Mouse (Mus musculus): ENCODE measurements around the gene Gria2. TPM values are rescaled to one million over a fixed set of nuclear protein-coding genes. Genes with fewer than 3 reads are reported as not detected.

Gria2 gene
- polyA plus RNA-seq, 1 experiment from 2014 or later = 1.0 TPM

DNA sequence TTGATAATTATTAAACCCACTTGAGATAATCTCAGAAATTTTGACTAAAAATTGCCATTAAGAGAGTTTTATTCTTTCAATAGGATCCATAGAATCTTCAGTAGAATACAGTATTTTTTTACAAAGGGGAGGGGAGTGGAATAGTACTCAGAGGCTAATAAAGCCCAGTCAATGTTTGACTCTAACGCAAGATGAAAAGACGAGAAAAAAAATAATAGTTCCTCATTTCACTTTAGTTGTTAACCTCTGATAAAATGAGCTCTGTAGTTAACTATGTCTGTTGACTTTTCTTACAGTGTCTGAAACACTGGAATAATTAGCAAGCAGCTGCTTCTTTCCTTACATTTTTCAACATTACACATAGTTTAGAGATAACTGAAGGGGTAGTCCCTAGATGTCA is 7.4 kb downstream of the Gria2 start:
- Histone ChIP-seq H3K36me3 (ENCODE audit: control insufficient read depth, insufficient read depth, low read length) (no peaks in the 10 kb centered on the region), H3K27ac (ENCODE audit: low read depth, low read length) (no peak overlapping the region), H3K4me2 (replicated peaks; ENCODE audit: low read depth, low read length) (no peak overlapping the region), H3K4me1 (ENCODE audit: control insufficient read depth, insufficient read depth, low read length) (0 out of 2 replicates have a peak, but pooled peaks cover 2% of the 10 kb centered on the region), H3K9me3 (ENCODE audit: control insufficient read depth, low read length) (no peaks in the 10 kb centered on the region), H3K4me3 (ENCODE audit: low read length) (no peak overlapping the region), H3K27me3 (ENCODE audit: control insufficient read depth, insufficient read depth, low read length) (peaks cover 1% of the 10 kb centered on the region), H3K9ac (ENCODE audit: low read depth, low read length) (no peak overlapping the region)
- 80% methylated on average over 2 of the region's 2 CpGs for WGBS
- no peak for ATAC-seq (ENCODE audit: low FRiP score, low TSS enrichment)

DNA sequence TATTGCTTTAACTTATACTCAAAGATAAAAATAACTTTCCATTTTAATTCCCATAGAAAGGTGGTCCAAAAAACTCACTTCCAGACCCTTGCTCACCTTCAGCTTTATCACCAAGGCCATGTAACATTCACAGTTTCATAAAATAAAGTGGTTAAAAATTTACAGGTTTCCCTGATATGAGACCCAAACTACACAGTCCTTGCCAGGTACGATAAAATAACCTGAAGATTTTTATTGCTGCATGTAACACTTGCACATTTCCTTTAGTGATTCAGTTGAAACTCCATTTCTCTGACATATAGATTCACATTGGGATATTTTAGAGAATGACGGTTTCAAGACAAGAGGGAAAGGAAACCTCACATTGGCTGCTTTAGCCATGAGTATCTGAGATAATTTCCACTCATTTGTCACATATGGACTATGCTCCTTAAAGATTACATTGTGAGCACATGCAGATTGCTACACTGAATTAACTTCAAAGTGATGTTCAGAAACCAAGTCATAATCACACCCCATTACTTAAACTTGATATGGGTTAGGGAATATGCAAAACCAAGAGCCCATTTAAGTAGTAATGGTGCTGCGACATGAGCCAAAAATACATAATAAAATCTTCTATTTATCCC is 15.4 kb downstream of the Gria2 start:
- 76% methylated on average over 3 of the region's 3 CpGs for WGBS
- no peak for ATAC-seq (ENCODE audit: low FRiP score, low TSS enrichment)
- H3K4me1 ChIP-seq (ENCODE audit: control insufficient read depth, insufficient read depth, low read length) = no peaks in the 10 kb centered on the region

GRCm38 (mm10) chr3:80781144-80781530 is 21.5 kb downstream of the Gria2 start:
- Histone ChIP-seq H3K4me2 (replicated peaks; ENCODE audit: low read depth, low read length) (no peak overlapping the region), H3K9ac (ENCODE audit: low read depth, low read length) (no peak overlapping the region), H3K4me1 (ENCODE audit: control insufficient read depth, insufficient read depth, low read length) (no peaks in the 10 kb centered on the region), H3K36me3 (ENCODE audit: control insufficient read depth, insufficient read depth, low read length) (no peaks in the 10 kb centered on the region), H3K4me3 (ENCODE audit: low read length) (no peak overlapping the region), H3K9me3 (ENCODE audit: control insufficient read depth, low read length) (no peaks in the 10 kb centered on the region), H3K27me3 (ENCODE audit: control insufficient read depth, insufficient read depth, low read length) (no peaks in the 10 kb centered on the region), H3K27ac (ENCODE audit: low read depth, low read length) (no peak overlapping the region)
- ATAC-seq (ENCODE audit: low FRiP score, low TSS enrichment) = no peak

More for the DNA sequence above, 15.4 kb downstream of the Gria2 start:
- Histone ChIP-seq H3K27ac (ENCODE audit: low read depth, low read length) (no peak overlapping the region), H3K9me3 (ENCODE audit: control insufficient read depth, low read length) (no peaks in the 10 kb centered on the region), H3K36me3 (ENCODE audit: control insufficient read depth, insufficient read depth, low read length) (no peaks in the 10 kb centered on the region), H3K4me2 (replicated peaks; ENCODE audit: low read depth, low read length) (no peak overlapping the region), H3K9ac (ENCODE audit: low read depth, low read length) (no peak overlapping the region), H3K27me3 (ENCODE audit: control insufficient read depth, insufficient read depth, low read length) (no peaks in the 10 kb centered on the region), H3K4me3 (ENCODE audit: low read length) (no peak overlapping the region)

- Histone ChIP-seq H3K9ac (ENCODE audit: low read depth, low read length) (no peak overlapping the region), H3K4me3 (ENCODE audit: low read length) (no peak overlapping the region), H3K4me2 (replicated peaks; ENCODE audit: low read depth, low read length) (no peak overlapping the region), H3K4me1 (ENCODE audit: control insufficient read depth, insufficient read depth, low read length) (no peaks in the 10 kb centered on the region), H3K36me3 (ENCODE audit: control insufficient read depth, insufficient read depth, low read length) (no peaks in the 10 kb centered on the region), H3K27ac (ENCODE audit: low read depth, low read length) (no peak overlapping the region), H3K27me3 (ENCODE audit: control insufficient read depth, insufficient read depth, low read length) (no peaks in the 10 kb centered on the region), H3K9me3 (ENCODE audit: control insufficient read depth, low read length) (no peaks in the 10 kb centered on the region)
- no peak for ATAC-seq (ENCODE audit: low FRiP score, low TSS enrichment)
- 77% methylated on average over 4 of the region's 4 CpGs for WGBS
Measured at GRCm38 (mm10) chr3:80780383-80781143, 22.1 kb downstream of the Gria2 start.

DNA sequence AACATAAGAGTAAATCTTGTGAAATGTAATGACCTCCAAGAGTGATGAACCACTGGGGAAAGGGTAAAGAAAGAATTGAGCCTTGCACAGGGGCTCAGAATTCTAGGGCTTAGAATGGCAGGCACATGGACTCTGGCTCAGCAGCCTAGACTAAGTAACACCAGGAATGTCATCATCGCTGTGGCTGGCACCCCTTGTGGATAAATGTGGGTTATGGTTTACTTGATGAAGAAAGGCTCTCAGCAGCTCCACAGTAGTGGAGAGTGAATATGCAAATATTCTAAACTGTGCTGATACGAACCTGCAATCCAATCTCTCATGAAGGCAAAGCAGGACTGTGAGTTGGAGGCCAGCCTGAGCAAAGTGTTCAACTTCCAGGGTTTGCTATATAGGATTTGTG is 26.0 kb downstream of the Gria2 start:
- H3K9ac ChIP-seq (ENCODE audit: low read depth, low read length) = no peak overlapping the region
- no peak for ATAC-seq (ENCODE audit: low FRiP score, low TSS enrichment)
- no peaks in the 10 kb centered on the region for H3K27me3 ChIP-seq (ENCODE audit: control insufficient read depth, insufficient read depth, low read length)
- H3K9me3 ChIP-seq (ENCODE audit: control insufficient read depth, low read length) = no peaks in the 10 kb centered on the region
- no peak overlapping the region for H3K4me3 ChIP-seq (ENCODE audit: low read length)
- no peak overlapping the region for H3K4me2 ChIP-seq (replicated peaks; ENCODE audit: low read depth, low read length)
- WGBS = 75% methylated on average over 2 of the region's 2 CpGs
- no peaks in the 10 kb centered on the region for H3K36me3 ChIP-seq (ENCODE audit: control insufficient read depth, insufficient read depth, low read length)
- no peaks in the 10 kb centered on the region for H3K4me1 ChIP-seq (ENCODE audit: control insufficient read depth, insufficient read depth, low read length)
- H3K27ac ChIP-seq (ENCODE audit: low read depth, low read length) = no peak overlapping the region

DNA sequence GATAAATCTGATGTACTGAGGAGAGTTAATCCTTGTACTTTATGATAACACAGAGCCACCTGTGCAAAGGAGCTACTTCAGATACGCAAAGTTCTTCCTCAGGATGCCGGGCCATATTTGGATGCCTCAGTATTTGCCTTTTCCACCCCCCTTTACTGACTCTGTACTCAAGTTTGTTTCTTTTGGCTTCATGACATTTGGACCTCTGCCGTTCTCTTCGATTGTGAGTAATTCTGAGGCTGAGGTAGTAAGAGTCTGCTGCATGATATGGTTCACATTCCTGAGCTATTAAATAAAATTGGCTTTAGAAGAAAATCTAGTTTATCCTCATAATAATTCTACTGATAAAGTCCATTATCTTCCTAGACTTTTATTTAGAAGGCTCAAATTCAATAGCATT is 26.7 kb downstream of the Gria2 start:
- no peak for ATAC-seq (ENCODE audit: low FRiP score, low TSS enrichment)
- Histone ChIP-seq H3K4me3 (ENCODE audit: low read length) (no peak overlapping the region), H3K36me3 (ENCODE audit: control insufficient read depth, insufficient read depth, low read length) (no peaks in the 10 kb centered on the region), H3K27me3 (ENCODE audit: control insufficient read depth, insufficient read depth, low read length) (no peaks in the 10 kb centered on the region), H3K4me2 (replicated peaks; ENCODE audit: low read depth, low read length) (no peak overlapping the region), H3K27ac (ENCODE audit: low read depth, low read length) (no peak overlapping the region), H3K9ac (ENCODE audit: low read depth, low read length) (no peak overlapping the region), H3K9me3 (ENCODE audit: control insufficient read depth, low read length) (no peaks in the 10 kb centered on the region), H3K4me1 (ENCODE audit: control insufficient read depth, insufficient read depth, low read length) (no peaks in the 10 kb centered on the region)
- 79% methylated on average over 4 of the region's 4 CpGs for WGBS

- no peak overlapping the region for H3K4me3 ChIP-seq (ENCODE audit: low read length)
- H3K9me3 ChIP-seq (ENCODE audit: control insufficient read depth, low read length) = no peaks in the 10 kb centered on the region
- H3K27ac ChIP-seq (ENCODE audit: low read depth, low read length) = no peak overlapping the region
- no peak overlapping the region for H3K9ac ChIP-seq (ENCODE audit: low read depth, low read length)
- no peak for ATAC-seq (ENCODE audit: low FRiP score, low TSS enrichment)
- 57% methylated on average over 4 of the region's 4 CpGs for WGBS
- H3K27me3 ChIP-seq (ENCODE audit: control insufficient read depth, insufficient read depth, low read length) = no peaks in the 10 kb centered on the region
- H3K36me3 ChIP-seq (ENCODE audit: control insufficient read depth, insufficient read depth, low read length) = no peaks in the 10 kb centered on the region
- no peak overlapping the region for H3K4me2 ChIP-seq (replicated peaks; ENCODE audit: low read depth, low read length)
- no peaks in the 10 kb centered on the region for H3K4me1 ChIP-seq (ENCODE audit: control insufficient read depth, insufficient read depth, low read length)
Measured at GRCm38 (mm10) chr3:80774005-80774764, 28.4 kb downstream of the Gria2 start.

DNA sequence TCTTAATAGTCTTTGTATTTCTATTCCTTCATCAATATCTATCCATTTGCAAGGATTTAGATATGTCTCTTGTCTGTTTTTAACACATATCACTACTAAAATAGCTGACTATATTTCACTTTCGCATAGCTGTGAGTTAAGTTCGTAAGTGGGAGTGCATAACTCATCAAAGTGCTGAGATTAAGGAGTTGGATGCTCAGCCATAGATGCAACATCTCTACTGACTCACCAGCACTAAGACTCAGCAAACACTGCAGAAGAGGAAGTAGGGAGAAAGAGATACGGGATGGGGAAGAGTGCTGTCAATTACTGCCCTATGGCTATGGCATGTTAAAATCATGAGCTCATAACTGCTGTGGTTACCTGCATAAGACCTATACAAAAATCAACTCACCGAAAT is 29.4 kb downstream of the Gria2 start:
- H3K4me2 ChIP-seq (replicated peaks; ENCODE audit: low read depth, low read length) = no peak overlapping the region
- no peaks in the 10 kb centered on the region for H3K9me3 ChIP-seq (ENCODE audit: control insufficient read depth, low read length)
- H3K4me1 ChIP-seq (ENCODE audit: control insufficient read depth, insufficient read depth, low read length) = no peaks in the 10 kb centered on the region
- no peak overlapping the region for H3K9ac ChIP-seq (ENCODE audit: low read depth, low read length)
- no peaks in the 10 kb centered on the region for H3K36me3 ChIP-seq (ENCODE audit: control insufficient read depth, insufficient read depth, low read length)
- H3K27me3 ChIP-seq (ENCODE audit: control insufficient read depth, insufficient read depth, low read length) = no peaks in the 10 kb centered on the region
- no peak for ATAC-seq (ENCODE audit: low FRiP score, low TSS enrichment)
- no peak overlapping the region for H3K27ac ChIP-seq (ENCODE audit: low read depth, low read length)
- no peak overlapping the region for H3K4me3 ChIP-seq (ENCODE audit: low read length)
- 74% methylated on average over 4 of the region's 4 CpGs for WGBS

All from kidney, embryonic 14.5 days (tissue).